ENCODE assay signal across 16 mouse cellular contexts in the genomic region with DNA sequence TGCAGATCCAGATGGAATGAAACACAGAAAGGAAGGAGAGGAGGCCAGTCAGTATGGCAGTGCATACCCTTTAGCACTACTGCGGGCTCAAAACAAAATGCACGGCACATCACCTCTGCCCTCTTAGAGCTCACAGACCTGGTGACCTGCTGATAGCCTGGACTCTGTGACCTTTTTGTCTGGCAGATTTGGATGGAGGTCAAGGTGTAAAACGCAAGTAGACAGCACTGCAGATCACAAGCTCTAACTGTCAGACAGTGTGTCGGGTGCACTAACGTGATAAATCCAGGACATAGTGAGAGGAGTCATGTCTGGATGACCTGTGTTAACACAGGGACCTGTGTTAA. TPM values are rescaled to one million over a fixed set of nuclear protein-coding genes. Genes with fewer than 3 reads are reported as not detected.
DNase-seq lines count a peak whose midpoint lies in the region; ATAC-seq lines count a peak whose summit lies in the region.
"Had no signal": no experiment of that assay in that cellular context is flagged by ENCODE, and none has a peak within 500 bp of the region (broad histone marks: within the 10 kb centered on the region; RNA-seq: fewer than 3 reads in every experiment).

No protein-coding gene starts in this region.

- H3K27ac ChIP-seq in hindbrain, embryonic 15.5 days (replicated peaks): peak overlapping the region; percentile 69
- no peak overlapping the region for H3K27ac ChIP-seq in hindbrain, embryonic 11.5 days (ENCODE audit: low read depth, low read length)
- peak overlapping the region; percentile 54 for H3K27ac ChIP-seq in midbrain, embryonic 16.5 days (ENCODE audit: low read length)
- no peak overlapping the region for H3K27ac ChIP-seq in midbrain, embryonic 11.5 days (ENCODE audit: low read depth, low read length)
- no peak overlapping the region for H3K27ac ChIP-seq in liver, embryonic 16.5 days (ENCODE audit: low read length)
- H3K27ac ChIP-seq: gastrocnemius, adult 2 months; kidney, postnatal 0 days had no signal

- H3K4me3 ChIP-seq in hindbrain, embryonic 15.5 days: no peak overlapping the region
- no peak overlapping the region for H3K4me3 ChIP-seq in hindbrain, embryonic 11.5 days (ENCODE audit: low read depth, low read length)
- no peak overlapping the region for H3K4me3 ChIP-seq in midbrain, embryonic 16.5 days (ENCODE audit: low read depth, low read length)
- no peak overlapping the region for H3K4me3 ChIP-seq in midbrain, embryonic 11.5 days (ENCODE audit: low read depth, low read length)
- no peak overlapping the region for H3K4me3 ChIP-seq in liver, embryonic 16.5 days (ENCODE audit: low read depth, low read length)
- H3K4me3 ChIP-seq: gastrocnemius, adult 2 months had no signal

- no peaks in the 10 kb centered on the region for H3K36me3 ChIP-seq in hindbrain, embryonic 15.5 days
- no peaks in the 10 kb centered on the region for H3K36me3 ChIP-seq in hindbrain, embryonic 11.5 days (ENCODE audit: control insufficient read depth, insufficient read depth, low read length)
- H3K36me3 ChIP-seq in midbrain, embryonic 16.5 days (ENCODE audit: control insufficient read depth, insufficient read depth, low read length): no peaks in the 10 kb centered on the region
- H3K36me3 ChIP-seq in midbrain, embryonic 11.5 days (ENCODE audit: control insufficient read depth, insufficient read depth, low read length): no peaks in the 10 kb centered on the region
- H3K36me3 ChIP-seq in liver, embryonic 16.5 days (ENCODE audit: control insufficient read depth, insufficient read depth): no peaks in the 10 kb centered on the region

- no peaks in the 10 kb centered on the region for H3K9me3 ChIP-seq in hindbrain, embryonic 15.5 days
- H3K9me3 ChIP-seq in hindbrain, embryonic 11.5 days (ENCODE audit: control insufficient read depth, low read length): no peaks in the 10 kb centered on the region
- no peaks in the 10 kb centered on the region for H3K9me3 ChIP-seq in midbrain, embryonic 16.5 days (replicated peaks; ENCODE audit: control insufficient read depth, low read length, poor library complexity, severe bottlenecking)
- H3K9me3 ChIP-seq in midbrain, embryonic 11.5 days (ENCODE audit: control insufficient read depth, low read length): no peaks in the 10 kb centered on the region
- no peaks in the 10 kb centered on the region for H3K9me3 ChIP-seq in liver, embryonic 16.5 days (replicated peaks; ENCODE audit: control insufficient read depth, low read length)

- no peak overlapping the region for H3K4me2 ChIP-seq in hindbrain, embryonic 15.5 days
- H3K4me2 ChIP-seq in hindbrain, embryonic 11.5 days (replicated peaks; ENCODE audit: low read depth, low read length): no peak overlapping the region
- no peak overlapping the region for H3K4me2 ChIP-seq in midbrain, embryonic 16.5 days (ENCODE audit: low read length)
- no peak overlapping the region for H3K4me2 ChIP-seq in midbrain, embryonic 11.5 days
- no peak overlapping the region for H3K4me2 ChIP-seq in liver, embryonic 16.5 days (ENCODE audit: low read depth, low read length)
- H3K4me2 ChIP-seq: heart, embryonic 11.5 days had no signal

- no peak overlapping the region for H3K9ac ChIP-seq in hindbrain, embryonic 15.5 days
- H3K9ac ChIP-seq in hindbrain, embryonic 11.5 days (ENCODE audit: low read depth, low read length): no peak overlapping the region
- no peak overlapping the region for H3K9ac ChIP-seq in midbrain, embryonic 16.5 days (ENCODE audit: low read depth, low read length)
- no peak overlapping the region for H3K9ac ChIP-seq in midbrain, embryonic 11.5 days (ENCODE audit: low read length)
- H3K9ac ChIP-seq in liver, embryonic 16.5 days (ENCODE audit: low read depth, low read length): no peak overlapping the region

- ATAC-seq in hindbrain, embryonic 15.5 days (ENCODE audit: low FRiP score, low read depth): no peak
- ATAC-seq in hindbrain, embryonic 11.5 days (ENCODE audit: low FRiP score): no peak
- ATAC-seq in midbrain, embryonic 16.5 days: no peak
- ATAC-seq in midbrain, embryonic 11.5 days (ENCODE audit: low FRiP score): no peak
- ATAC-seq in liver, embryonic 16.5 days (ENCODE audit: low read depth): peak; percentile 74

- 70% methylated on average over 5 of the region's 5 CpGs for WGBS in hindbrain, embryonic 15.5 days
- WGBS in hindbrain, embryonic 11.5 days: 76% methylated on average over 5 of the region's 5 CpGs
- 65% methylated on average over 5 of the region's 5 CpGs for WGBS in midbrain, embryonic 16.5 days
- WGBS in midbrain, embryonic 11.5 days: 71% methylated on average over 5 of the region's 5 CpGs
- WGBS in liver, embryonic 16.5 days (ENCODE audit: insufficient replicate concordance): 58% methylated on average over 5 of the region's 5 CpGs

- peaks cover 27% of the 10 kb centered on the region for H3K4me1 ChIP-seq in hindbrain, embryonic 15.5 days (replicated peaks)
- H3K4me1 ChIP-seq in hindbrain, embryonic 11.5 days (replicated peaks; ENCODE audit: control insufficient read depth, insufficient read depth, low read length): no peaks in the 10 kb centered on the region
- H3K4me1 ChIP-seq in midbrain, embryonic 16.5 days (ENCODE audit: control insufficient read depth, insufficient read depth, low read length): peaks cover 13% of the 10 kb centered on the region
- H3K4me1 ChIP-seq in midbrain, embryonic 11.5 days (ENCODE audit: control insufficient read depth, insufficient read depth, low read length): peaks cover 7% of the 10 kb centered on the region
- H3K4me1 ChIP-seq in liver, embryonic 16.5 days (ENCODE audit: control insufficient read depth, low read depth, low read length): 0 out of 2 replicates have a peak, but pooled peaks cover 2% of the 10 kb centered on the region

- H3K27me3 ChIP-seq in hindbrain, embryonic 15.5 days: no peaks in the 10 kb centered on the region
- H3K27me3 ChIP-seq in hindbrain, embryonic 11.5 days (ENCODE audit: control insufficient read depth, insufficient read depth, low read length): no peaks in the 10 kb centered on the region
- no peaks in the 10 kb centered on the region for H3K27me3 ChIP-seq in midbrain, embryonic 16.5 days (ENCODE audit: control insufficient read depth, insufficient read depth, low read depth, low read length)
- no peaks in the 10 kb centered on the region; the same call in 1 of the 2 replicates for H3K27me3 ChIP-seq in midbrain, embryonic 11.5 days (ENCODE audit: control insufficient read depth, insufficient read depth, low read length)
- H3K27me3 ChIP-seq in liver, embryonic 16.5 days (ENCODE audit: control insufficient read depth, insufficient read depth, low read depth, low read length): no peaks in the 10 kb centered on the region

- no peak for DNase-seq in hindbrain, embryonic 11.5 days (ENCODE audit: low spot score)
- DNase-seq in midbrain, embryonic 11.5 days (ENCODE audit: low spot score, missing footprints): no peak
- DNase-seq in urinary bladder, postnatal 4 days (ENCODE audit: low spot score in 2 of 2): no peak
- no peak for DNase-seq in spleen, adult 12 weeks (ENCODE audit: low spot score)
- DNase-seq: cerebellum, adult 2 months; gastrocnemius, adult 2 months; heart, postnatal 10 days; kidney, adult 18-20 months; lung, adult 2 months; right cerebral cortex, adult 18-20 months had no signal

RNA-seq across cellular contexts. Expression of a gene that starts 5.4 kb away (rescaled TPM):
- 7.1 and 7.7 TPM in 2 replicates for polyA plus RNA-seq in hindbrain, embryonic 15.5 days (2015; fragmentation: Nextera tagmentation; extraction: Ambion mirVana)
- 0.46 and 0.60 TPM in 2 replicates for polyA plus RNA-seq in hindbrain, embryonic 11.5 days (2014; fragmentation: Nextera tagmentation; extraction: Ambion mirVana)
- 10.1 and 10.5 TPM in 2 replicates for polyA plus RNA-seq in midbrain, embryonic 16.5 days (2015; fragmentation: Nextera tagmentation; extraction: Ambion mirVana)
- 0.36 and 0.97 TPM in 2 replicates for polyA plus RNA-seq in midbrain, embryonic 11.5 days (2014; fragmentation: Nextera tagmentation; extraction: Ambion mirVana)
- polyA plus RNA-seq in liver, embryonic 16.5 days (2015; fragmentation: Nextera tagmentation; extraction: Ambion mirVana): 0.13 TPM in 1 of 2 replicates, not detected in the other
- polyA plus RNA-seq: heart, embryonic 11.5 days; lung, adult 2 months had no signal

RNA-seq across cellular contexts. Expression of a gene that starts 28.8 kb away (rescaled TPM):
- polyA plus RNA-seq in hindbrain, embryonic 15.5 days (2015; fragmentation: Nextera tagmentation; extraction: Ambion mirVana): 204 TPM in 2 replicates
- polyA plus RNA-seq in hindbrain, embryonic 11.5 days (2014; fragmentation: Nextera tagmentation; extraction: Ambion mirVana): 85.7 and 86.1 TPM in 2 replicates
- 249 and 258 TPM in 2 replicates for polyA plus RNA-seq in midbrain, embryonic 16.5 days (2015; fragmentation: Nextera tagmentation; extraction: Ambion mirVana)
- 78.1 and 78.7 TPM in 2 replicates for polyA plus RNA-seq in midbrain, embryonic 11.5 days (2014; fragmentation: Nextera tagmentation; extraction: Ambion mirVana)
- 52.3 and 54.7 TPM in 2 replicates for polyA plus RNA-seq in liver, embryonic 16.5 days (2015; fragmentation: Nextera tagmentation; extraction: Ambion mirVana)

RNA-seq across cellular contexts. Expression of a gene that starts 38.0 kb away (rescaled TPM):
- polyA plus RNA-seq in hindbrain, embryonic 15.5 days (2015; fragmentation: Nextera tagmentation; extraction: Ambion mirVana): 0.17 and 0.25 TPM in 2 replicates
- 0.08 TPM in 1 of 2 replicates, not detected in the other for polyA plus RNA-seq in hindbrain, embryonic 11.5 days (2014; fragmentation: Nextera tagmentation; extraction: Ambion mirVana)
- polyA plus RNA-seq in midbrain, embryonic 16.5 days (2015; fragmentation: Nextera tagmentation; extraction: Ambion mirVana): 0.07 and 0.13 TPM in 2 replicates
- not detected in 2 replicates for polyA plus RNA-seq in midbrain, embryonic 11.5 days (2014; fragmentation: Nextera tagmentation; extraction: Ambion mirVana)
- polyA plus RNA-seq in liver, embryonic 16.5 days (2015; fragmentation: Nextera tagmentation; extraction: Ambion mirVana): 0.04 and 0.05 TPM in 2 replicates
- polyA plus RNA-seq: heart, embryonic 11.5 days; limb, embryonic 11.5 days had no signal

Comparison
In these comparisons a context has a peak if more than half of its experiments do, and no peak if none do; other contexts are left out.
1. H3K27ac ChIP-seq: peak in hindbrain, embryonic 15.5 days (single experiment) and midbrain, embryonic 16.5 days (single experiment); none in hindbrain, embryonic 11.5 days (single experiment), midbrain, embryonic 11.5 days (single experiment) and liver, embryonic 16.5 days (single experiment).